Mouse (Mus musculus): ENCODE measurements around the gene Cap1.
A peak's percentile ranks its signal among the peaks of the same experiment; 100 is the strongest.

The Cap1 gene

DNA sequence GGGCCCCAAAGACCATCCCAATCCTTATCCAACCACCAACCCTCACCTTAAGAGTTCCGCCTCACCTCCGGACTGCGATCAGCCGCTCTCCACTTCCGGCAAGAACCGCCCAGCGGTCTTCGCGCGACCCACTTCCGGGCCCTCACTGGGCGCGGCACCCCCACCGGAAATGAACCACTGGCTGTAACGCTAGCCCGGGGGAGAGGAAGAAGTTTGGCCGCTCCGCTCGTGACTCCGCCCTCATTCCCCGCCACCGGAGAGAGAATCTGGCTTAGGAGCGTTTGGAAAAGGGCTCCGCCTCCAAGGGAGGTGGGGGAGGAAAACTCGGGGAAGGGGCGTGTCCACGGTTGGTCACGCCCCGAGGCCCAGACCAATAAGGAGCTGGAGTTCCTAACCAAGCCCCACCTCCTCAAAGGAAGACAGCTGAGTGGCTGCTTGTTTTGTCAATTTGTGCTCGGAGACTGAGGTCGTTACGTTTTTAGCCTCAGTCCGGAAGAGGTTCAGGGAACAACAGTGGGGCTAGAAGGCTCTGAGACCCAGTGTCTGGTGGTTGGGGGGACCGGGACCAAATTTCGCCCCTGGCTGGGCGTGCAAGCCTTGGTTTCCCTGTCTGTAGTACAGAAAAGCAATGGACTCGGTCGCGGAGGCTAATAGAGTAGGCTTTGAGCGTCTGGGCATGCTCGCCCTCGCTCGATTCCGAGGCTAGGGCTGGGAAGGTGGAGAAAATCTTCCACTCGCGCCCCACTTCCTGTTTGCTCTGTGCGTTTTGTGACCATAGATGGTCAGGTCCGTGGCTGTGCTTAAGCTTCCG, at the start of gene Cap1:
TSS of gene Cap1 (minus strand) at position 289 of the 811 bp plus-strand sequence.
- peak; percentile 98 for DNase-seq

DNA sequence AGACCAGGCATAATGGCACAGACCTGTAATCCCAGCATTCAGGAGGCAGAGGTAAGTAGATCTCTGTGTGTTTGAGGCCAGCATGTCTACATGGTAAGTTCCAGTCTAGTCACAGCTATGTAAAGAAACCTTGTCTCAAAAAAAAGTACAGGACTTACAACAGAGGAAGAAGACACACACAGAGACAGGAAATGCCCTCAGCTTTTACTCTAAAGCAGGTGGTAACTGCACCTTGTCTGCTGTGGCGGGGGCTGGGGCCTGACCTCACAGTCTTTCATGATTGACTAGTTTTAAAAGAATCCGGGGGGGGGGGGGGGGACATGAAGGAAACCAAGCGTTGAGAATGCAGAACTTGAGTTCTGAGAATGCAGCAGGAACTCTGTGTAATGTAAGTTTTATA, 48.0 kb upstream of the Cap1 start:
- no peak for DNase-seq

DNA sequence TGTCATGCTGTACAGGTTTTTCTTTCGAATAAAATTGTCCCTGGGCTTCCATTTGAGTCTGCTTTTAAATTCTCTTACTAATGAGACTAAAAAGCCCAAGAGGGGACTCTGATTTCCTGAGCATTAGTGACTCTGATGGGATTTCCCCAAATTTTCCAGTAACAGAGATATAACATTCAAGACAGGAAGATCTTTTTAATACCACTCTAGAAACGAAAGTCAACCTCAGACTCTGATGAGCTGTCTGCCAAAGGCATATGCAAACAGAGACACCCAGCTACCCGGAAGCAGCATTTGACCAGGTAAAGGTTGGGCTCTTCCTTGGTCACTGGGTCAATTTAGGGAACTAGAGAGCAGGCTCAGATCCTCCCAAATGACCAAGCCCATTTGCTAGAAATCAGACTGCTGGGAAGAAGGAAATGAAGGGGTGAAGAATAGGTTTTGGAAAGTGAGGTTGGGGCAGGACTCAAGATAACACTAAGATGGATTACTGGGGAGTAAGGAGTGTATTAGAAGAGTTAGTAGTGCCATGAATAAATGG, 47.3 kb upstream of the Cap1 start:
- DNase-seq: no peak

DNA sequence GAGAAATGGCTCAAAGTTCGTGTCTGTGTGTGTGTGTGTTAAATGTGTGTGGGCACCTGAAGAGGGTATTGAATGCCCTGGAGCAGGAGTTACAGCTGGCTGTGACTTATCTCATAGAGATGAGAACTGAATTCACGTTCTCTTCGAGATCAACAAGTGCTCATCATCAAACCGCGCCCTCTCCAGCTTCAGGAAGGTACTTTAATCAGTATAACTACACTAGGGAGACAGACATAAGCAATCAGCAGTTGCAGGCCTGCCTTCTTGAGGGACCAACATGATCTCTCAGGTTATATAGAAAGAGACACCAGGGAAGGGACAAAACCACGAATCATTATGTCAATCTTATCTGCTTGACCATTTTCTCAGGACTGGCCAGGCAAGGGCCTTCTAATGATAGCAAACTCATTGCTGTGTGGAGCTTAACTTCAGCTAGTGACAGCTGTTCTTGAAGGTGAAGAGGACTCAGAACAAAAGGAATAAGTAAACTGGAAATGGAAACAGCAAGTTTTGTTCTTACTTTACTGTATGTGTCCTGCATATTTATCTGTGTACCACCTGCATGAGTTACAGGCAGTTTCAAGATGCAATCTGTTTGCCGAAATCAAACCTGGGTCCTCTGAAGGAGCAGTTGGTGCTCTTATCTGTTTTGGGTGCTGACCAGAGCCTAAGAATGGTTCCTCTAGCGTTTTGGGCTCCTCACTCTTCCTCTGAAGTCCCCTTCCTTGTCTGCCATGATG, 46.6 kb upstream of the Cap1 start:
- DNase-seq: no peak

DNA sequence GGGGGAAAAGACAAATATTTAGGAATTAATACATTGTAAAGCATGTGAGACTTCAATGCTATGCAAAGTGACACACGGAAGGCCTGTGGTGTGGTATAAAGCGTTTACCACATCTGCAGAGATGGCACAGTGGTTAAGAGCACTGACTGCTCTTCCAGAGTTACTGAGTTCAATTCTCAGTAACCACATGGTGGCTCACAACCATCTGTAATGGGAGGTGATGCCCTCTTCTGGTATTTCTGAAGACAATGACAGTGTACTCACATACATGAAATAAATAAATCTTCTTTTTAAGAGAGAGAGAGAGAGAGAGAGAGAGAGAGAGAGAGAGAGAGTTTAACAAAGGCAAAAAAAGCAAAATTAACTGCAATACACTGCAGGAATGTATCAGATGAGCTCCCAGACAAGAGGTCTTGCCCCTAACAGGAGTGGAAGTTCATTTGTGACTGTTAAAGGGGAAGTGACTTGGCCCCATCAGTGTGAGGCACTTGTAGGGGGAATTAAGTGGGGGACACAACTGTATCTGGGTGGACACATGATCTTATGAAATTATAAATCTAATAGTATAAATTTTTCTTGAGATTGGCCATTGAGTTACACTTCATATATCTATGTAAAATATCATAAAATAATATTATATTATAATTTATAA, 45.2 kb upstream of the Cap1 start:
- DNase-seq: no peak

DNA sequence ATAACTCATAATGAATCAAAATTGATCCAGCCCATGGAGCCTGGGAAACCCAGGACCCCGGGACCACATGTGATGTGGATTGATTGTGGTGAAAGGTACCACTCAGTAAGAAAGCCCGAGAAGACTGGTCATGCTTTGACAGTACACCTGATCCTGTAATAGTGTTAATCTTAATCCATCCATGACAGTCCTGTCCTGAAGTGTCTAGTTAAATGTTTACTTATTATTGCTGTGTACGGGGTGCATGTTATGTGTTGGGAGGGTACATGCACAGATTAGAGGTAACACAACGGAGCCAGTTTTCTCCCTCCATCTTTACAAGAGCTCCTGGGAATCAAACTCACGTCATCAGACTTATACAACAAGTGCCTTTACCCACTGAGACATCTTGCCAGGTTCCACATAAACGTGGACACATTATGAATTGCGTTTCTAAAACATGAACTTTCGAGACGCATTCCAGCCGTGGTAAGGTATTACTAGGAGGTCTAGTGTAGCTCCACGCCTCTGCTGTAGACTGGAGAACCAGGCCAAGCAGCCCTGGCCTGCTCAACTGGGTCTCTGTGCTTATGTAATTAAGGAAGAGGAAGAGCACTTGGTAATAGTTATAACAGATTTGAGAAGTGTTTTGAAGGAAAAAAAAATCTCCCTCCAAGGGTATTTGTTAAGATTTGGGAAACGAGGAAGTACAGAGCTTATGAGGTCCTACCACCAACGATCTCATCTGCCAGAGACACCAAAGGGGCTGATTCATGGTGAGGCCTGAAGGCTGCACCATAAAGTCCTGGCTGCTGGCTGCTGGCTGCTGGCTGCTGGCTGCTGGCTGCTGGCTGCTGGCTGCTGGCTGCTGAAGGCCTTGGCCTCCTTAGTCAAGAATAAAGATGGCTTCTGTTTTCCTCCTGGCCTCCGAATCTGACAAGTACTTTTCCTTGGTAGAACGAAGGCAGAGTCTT, 37.8 kb upstream of the Cap1 start:
- no peak for DNase-seq

DNA sequence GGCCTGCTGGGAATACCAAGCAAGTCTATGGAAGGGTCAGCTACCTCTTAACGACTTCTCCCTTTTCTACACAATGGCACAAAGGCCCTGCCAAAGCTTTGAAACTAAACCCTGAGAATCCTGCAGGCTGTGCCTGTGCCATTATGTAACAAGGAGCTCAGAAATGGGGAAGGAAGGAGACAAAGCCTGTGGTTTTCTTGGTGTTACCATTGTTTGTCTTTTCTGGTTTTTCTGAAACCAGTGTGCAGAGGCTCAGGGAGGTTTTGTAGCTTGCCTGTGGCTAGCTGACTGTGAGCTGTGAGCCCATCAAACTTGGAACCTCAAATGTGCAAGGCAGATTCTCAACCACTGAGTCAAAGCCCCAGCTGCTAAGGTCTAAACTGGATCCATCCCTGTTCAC, 37.0 kb upstream of the Cap1 start:
- DNase-seq: no peak

DNA sequence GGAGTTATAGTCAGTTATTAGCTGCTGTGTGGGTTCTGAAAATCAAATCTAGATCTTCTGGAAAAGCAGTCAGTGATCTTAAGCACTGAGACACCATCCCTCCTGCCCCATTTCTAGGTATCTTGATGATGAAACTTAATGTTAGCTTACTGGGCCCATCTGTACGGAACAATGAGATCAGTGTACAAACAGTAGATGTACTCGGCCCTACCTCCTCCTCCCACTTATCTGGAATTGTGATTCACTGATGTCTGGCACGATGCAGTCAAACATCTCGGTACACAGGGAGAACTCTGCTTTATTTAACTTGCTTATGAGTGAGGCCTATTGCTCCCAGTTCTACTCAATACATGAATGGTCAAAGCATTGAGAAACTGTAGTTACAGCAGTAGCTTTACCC, 30.1 kb upstream of the Cap1 start:
- DNase-seq: no peak

DNA sequence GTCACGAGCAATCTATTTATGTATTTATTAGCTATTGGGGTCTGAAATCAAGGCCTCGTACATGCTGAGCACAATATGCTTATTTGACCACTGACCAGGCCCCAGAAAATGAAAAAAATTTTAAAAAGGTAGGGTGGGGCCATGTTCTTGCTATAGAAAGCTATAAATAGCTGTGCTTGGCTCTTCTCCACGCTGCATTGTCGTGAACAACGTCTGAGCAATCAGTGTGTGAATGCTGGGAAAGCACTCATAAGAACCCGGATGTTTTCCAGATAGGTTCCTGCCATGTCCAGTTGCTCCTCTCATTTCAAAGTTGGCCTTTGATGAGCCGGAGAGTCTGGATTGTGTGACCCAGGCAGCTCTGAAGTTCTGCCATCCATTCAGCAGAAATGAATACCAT, 28.3 kb upstream of the Cap1 start:
- DNase-seq: no peak

DNA sequence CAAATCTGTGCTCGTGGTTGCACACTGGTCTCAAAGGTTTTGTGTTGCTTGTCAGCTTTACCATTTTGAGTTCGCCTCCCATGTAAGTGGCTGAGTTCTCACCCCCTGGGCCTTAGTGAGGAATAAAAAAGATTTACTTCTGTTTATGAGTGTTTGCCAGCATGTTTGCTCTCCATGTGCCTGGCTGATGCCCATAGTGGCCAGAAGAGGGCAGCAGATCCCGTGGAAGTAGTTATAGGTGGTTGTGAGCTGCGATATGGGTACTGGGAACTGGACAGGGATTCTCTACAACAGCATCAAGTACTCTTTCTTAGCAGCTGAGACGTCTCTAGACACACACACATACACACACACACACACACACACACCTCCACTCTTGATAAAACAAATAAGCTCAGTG, 26.8 kb upstream of the Cap1 start:
- DNase-seq: no peak

DNA sequence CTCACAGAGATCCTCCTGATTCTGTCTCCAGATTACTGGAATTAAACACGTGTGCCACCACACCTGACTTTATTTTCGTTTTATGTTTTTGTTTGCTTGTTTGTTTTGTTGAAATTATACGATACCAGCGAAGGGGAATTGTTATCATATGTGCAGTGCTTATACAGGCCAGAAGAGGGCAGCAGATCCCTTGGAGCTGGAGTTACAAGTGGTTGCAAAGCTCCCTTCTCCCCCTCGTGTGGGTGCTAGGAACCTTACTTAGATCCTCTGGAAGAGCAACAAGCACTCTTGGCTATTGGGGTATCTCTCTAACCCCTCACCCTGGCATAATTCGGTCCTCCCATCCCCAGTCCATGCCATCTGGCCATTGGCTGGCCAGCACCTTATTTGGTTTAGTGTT, 24.7 kb upstream of the Cap1 start:
- DNase-seq: peak; percentile 18

DNA sequence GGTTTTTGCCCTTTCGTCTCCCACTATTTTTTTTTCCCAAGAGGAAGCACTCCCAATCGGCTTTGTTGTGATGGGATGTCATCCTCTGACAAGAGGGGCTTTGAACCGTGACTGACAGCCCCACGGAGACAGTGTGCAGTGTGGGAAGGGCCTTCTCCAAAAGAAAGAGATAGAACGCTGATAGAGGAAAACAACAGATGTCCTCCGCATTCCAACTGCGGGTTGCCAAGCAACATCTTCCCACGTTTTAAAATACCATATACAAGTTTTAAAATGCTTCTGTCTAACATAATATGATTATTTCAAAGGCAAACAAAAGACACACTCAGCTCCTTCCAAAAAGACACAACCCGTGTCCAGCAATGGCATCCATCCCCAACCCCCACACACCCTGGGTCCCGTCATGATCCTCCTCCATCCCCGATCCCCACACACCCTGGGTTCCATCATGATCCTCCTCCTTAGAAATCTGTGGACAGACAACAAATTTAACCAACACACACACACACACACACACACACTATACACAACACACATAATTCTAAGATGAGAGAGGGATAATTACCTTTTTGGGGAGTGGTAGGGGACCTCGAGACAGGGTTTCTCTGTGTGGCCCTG, 23.8 kb upstream of the Cap1 start:
- peak; percentile 22 for DNase-seq

DNA sequence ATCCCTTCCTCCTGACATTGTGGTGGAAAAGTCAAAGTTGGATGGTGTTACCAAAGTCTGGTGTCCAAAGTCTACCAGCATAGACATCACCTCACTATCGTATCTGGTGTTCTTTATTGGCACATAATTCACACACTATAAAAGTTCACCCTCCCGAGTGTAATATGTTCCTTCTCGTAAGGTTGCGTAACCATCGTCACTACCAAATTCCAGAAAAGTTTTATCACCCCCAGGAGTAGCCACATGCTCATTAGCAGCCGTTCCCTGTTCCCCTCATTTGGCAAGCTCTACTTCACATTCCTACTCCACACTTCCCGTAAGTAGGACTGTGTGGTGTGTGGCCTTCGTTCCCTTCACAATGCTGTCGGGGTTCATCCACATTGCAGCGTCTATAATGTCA, 19.5 kb upstream of the Cap1 start:
- no peak for DNase-seq

DNA sequence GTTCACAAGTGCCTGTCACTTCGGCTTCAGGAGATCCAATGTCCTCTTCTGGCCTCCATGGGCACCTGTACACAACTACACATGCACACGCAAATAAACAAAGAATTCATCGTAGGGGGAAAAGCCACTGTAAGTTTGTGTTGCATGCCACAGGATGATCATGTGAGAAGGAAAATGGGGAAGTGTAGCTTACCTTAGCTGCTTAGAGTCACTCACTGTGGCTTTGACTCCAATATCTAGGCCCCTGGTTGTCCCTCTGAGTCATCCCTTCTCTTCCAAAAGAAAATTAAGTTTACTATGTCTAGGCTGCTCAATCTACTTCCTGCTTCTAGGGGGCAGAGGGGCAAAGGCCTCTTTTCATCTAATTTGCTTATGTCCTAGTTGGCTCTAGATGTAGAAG, 17.9 kb upstream of the Cap1 start:
- no peak for DNase-seq

DNA sequence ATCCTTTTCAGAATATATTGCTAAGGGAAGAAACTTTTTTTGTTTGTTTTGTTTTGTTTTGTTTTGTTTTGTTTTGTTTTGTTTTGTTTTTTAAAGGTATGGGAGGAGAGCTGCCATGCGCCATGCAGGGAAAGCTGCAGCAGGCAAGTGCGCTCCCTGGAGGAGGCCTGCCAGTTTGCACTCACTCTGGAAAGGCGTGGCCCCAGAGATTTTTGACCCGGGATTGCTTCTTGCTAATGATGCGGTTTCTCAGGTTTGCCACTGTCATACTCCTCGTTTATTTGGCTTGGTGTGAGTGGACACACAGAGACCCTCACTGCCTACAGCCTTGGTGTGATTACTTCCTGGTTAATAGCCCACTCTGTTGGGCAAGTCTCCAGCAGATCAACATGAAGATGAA, 16.3 kb upstream of the Cap1 start:
- DNase-seq: peak; percentile 42

DNA sequence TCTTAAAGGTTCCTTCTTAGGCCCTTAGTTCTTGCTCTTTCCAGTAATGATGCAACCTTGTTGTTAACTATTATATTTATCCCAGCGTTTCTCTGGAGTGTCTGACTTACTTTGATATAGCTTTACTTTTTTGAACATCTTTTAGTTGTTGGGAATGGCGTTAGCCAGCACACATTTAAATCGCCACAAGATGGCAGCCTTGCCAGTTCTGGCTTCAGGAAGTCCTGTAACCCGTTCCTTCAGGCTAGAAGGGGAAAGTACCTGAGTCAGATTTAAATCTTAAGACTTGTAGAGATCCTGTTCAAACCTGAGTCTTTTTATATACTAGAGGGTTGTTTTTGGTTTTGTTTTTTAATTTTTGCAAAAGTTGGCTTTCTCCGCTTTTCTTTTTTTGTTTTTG, 12.5 kb upstream of the Cap1 start:
- DNase-seq: peak; percentile 85

DNA sequence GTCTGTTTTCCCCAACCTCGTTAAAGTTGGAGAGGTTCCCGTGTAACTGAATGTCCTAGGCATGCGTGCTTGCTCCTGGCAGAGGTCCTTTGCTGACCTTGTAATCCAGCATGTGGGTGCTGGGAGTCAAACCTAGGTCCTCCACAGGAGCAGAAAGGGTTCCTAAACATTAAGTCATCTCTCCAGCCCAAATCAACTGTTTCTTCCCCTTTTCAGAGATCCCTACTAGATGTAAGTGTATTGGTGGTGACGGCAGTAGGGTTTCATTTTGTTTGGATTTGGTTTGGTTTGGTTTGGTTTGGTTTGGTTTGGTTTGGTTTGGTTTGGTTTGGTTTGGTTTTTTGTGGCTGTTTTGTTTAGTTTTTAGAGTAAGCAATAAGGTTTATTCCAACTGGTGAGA, 11.9 kb upstream of the Cap1 start:
- no peak for DNase-seq

DNA sequence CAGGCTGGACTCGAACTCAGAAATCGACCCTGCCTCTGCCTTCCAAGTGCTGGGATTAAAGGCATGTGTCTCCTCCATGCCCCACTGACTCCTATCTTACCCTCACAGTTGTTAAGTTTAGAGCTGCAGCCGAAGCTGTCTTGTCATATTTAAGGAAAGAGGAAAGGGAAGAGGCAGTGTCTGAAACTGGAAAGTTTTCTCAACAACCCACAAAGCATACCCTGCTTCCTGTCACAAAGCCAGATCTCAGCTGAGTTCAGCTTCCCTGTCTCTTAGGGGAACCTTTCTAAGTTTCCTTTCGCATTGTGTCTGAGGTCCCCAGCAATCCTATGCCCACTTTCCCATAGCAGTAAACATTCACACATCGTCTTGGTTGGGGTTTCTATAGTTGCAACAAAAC, 6.3 kb upstream of the Cap1 start:
- DNase-seq: no peak

DNA sequence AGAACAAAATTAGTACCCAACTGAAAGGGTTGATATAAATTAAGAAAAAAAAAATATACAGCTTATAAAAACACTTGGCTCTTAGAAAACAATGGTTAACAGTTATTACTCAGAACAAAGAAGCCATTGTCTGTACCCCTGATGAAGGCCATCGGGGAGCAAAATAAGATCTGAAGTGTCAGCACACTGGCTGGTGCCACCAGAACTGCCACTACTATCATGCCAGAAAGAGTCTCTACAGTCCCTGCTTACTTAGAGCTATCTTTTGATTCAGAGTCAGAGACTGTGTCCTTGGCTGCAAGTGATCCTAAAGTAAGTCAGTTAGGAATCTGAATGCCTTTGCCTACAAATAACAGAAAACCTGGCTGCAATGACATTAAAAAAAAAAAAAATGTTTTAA, 5.7 kb upstream of the Cap1 start:
- DNase-seq: no peak

DNA sequence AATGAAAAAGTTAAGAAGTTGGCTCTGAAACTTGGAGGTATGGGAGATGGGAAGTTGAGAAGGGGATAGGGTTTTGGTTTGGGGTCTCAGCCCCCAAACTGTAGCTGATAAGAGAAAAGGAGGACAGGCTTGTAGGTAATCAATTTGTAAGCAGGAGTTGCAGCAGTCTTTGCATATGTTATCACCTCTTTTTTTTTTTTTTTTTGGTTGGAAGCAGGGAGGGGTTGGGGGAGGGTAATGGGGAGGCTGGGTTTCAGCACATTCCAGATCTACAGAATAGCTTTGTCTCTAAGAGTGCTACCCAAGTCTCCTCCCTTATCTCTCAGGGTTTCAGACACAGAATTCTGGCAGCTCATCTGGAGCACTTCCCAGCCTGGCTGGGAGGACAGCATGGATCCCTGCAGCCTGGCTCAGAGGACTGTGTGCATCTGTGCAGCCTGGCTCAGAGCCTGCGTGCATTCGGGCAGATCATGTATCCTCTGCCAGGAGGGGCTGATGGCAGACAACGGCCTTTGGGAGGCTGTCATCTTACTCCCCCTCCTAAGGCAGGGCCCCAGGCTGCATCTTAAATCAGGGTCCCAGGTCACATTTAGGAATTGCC, 5.1 kb upstream of the Cap1 start:
- peak; percentile 48 for DNase-seq

DNA sequence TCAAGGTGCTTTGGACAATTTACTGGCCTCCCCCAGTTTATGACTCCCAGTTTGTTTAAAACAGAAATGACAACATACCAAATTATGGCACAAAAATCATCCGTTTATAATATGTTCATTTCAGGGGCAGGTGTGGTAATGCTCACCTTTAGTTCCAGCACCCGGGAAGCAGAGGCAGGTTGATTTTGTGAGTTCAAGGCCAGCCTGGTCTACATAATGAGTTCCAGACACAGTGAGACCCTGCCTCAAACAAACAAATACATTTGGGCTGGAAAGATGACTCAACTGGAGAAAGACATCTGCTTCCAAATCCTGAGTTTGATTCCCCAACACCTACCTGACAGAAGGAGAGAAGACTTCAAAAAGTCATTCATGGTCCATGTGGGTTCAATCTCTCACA, 1.5 kb upstream of the Cap1 start:
- no peak for DNase-seq

Measured in embryo, embryonic 11 days (tissue).